Mouse (Mus musculus): Measurements from ENCODE around the gene Cs. TPM values are rescaled to one million over a fixed set of nuclear protein-coding genes. Genes with fewer than 3 reads are reported as not detected.

Gene Cs
- polyA plus RNA-seq, 1 experiment from 2014 or later: 271 TPM

DNA sequence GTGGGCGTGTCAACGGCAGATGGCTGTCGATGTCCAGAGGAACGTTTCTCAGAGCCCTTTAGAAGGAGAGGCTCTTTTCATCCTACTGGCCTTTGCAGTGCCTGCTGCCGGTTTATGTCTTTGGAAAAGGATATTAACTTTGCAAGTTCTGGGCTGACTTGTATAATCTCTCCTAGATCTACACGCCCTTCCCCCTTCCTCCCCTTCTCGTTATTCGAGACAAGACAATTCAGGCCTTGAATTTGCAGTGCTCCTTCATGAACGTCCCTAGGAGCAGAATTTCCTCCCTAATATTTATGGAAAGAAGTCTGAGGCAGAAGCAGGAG, 31.6 kb downstream of the Cs start:
- peak overlapping the region; percentile 76 for H3K9ac ChIP-seq
- ATAC-seq (ENCODE audit: low FRiP score): no peak
- 2% methylated on average over 9 of the region's 9 CpGs for WGBS

DNA sequence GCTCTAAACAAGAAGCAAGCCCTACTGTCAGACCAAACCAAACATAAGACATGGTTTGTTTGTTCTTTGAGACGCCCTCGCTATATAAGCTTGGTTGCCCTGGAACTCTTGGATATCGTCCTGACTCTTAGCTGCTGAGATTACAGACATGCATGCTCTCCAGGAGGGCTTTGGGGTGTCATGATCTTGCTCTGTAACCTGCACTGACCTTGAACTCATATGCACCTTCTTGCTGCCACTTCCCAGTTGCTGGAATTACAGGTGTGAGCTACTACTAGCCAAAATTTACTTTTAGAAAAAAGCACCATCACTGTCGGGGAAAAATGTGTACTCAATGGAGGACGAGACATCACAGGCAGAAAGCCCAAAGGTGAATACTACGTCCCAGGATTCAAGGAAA, 32.1 kb downstream of the Cs start:
- Histone ChIP-seq H3K4me3 (replicated peaks; ENCODE audit: low read length) (peak overlapping the region; percentile 68), H3K27ac (peak overlapping the region; percentile 96), H3K36me3 (replicated peaks; ENCODE audit: control insufficient read depth, insufficient read depth) (peaks cover 12% of the 10 kb centered on the region; the same call in 1 of the 2 replicates), H3K27me3 (ENCODE audit: control insufficient read depth, insufficient read depth, low read length) (no peaks in the 10 kb centered on the region), H3K9ac (peak overlapping the region; percentile 76), H3K4me2 (replicated peaks) (peak overlapping the region; percentile 61), H3K9me3 (ENCODE audit: control insufficient read depth, low read length) (no peaks in the 10 kb centered on the region), H3K4me1 (replicated peaks; ENCODE audit: control insufficient read depth, insufficient read depth, low read length) (peaks cover 15% of the 10 kb centered on the region)
- WGBS: 80% methylated on average over 6 of the region's 6 CpGs
- DNase-seq (ENCODE audit: low spot score) (no peak), ATAC-seq (ENCODE audit: low FRiP score) (no peak)

More for the DNA sequence above, 31.6 kb downstream of the Cs start:
- Histone ChIP-seq H3K4me3 (replicated peaks; ENCODE audit: low read length) (peak overlapping the region; percentile 68), H3K4me2 (replicated peaks) (peak overlapping the region; percentile 61), H3K4me1 (replicated peaks; ENCODE audit: control insufficient read depth, insufficient read depth, low read length) (peaks cover 15% of the 10 kb centered on the region), H3K27me3 (ENCODE audit: control insufficient read depth, insufficient read depth, low read length) (no peaks in the 10 kb centered on the region), H3K36me3 (replicated peaks; ENCODE audit: control insufficient read depth, insufficient read depth) (peaks cover 17% of the 10 kb centered on the region), H3K9me3 (ENCODE audit: control insufficient read depth, low read length) (no peaks in the 10 kb centered on the region), H3K27ac (peak overlapping the region; percentile 96)
- no peak for DNase-seq (ENCODE audit: low spot score)

DNA sequence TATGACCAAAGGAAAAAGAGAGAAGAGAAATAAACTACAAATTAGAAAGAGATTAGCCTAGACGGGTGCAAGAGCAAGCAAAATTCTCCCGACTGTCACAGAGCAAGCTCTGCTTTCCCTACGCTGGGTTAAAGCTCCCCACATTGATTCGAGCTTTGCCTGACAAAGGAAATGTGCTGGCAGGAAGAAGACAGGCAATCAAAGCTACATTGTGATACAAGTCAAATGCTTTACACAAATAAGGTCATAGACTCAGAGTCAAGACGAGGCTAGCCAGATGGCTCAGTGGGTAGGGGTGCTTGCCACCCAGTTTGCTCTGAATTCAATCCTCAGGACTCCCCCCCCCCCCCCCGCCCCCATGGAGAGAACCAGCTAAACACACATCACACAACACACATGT, 32.5 kb downstream of the Cs start:
- Histone ChIP-seq H3K9ac (no peak overlapping the region), H3K27me3 (ENCODE audit: control insufficient read depth, insufficient read depth, low read length) (no peaks in the 10 kb centered on the region), H3K36me3 (replicated peaks; ENCODE audit: control insufficient read depth, insufficient read depth) (peaks cover 8% of the 10 kb centered on the region; the same call in 1 of the 2 replicates), H3K27ac (no peak overlapping the region; the same call in 1 of the 2 replicates), H3K4me3 (replicated peaks; ENCODE audit: low read length) (no peak overlapping the region), H3K9me3 (ENCODE audit: control insufficient read depth, low read length) (no peaks in the 10 kb centered on the region), H3K4me1 (replicated peaks; ENCODE audit: control insufficient read depth, insufficient read depth, low read length) (peaks cover 15% of the 10 kb centered on the region), H3K4me2 (replicated peaks) (no peak overlapping the region)
- no peak for DNase-seq (ENCODE audit: low spot score)
- 57% methylated on average over 5 of the region's 6 CpGs for WGBS
- ATAC-seq (ENCODE audit: low FRiP score): no peak

DNA sequence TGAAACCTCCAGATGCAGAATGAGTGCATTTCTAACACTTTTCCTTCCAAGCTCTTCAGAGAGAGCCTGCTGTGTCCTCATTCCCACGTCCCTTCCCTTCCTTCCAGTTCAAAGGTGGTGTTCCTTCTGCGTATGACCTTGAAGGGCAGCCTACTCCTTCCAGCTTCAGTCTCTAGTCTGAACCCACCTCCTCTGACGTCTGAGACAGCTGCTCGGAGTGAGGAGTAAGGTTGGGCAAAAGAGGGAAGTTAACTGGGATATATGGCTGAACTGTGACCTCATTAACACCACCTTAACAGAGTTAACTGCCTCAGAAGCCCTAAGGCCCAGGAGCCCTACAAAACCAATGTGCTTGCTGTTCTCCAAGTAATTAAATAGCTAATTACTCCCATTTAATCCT, 33.1 kb downstream of the Cs start:
- WGBS: 62% methylated on average over 4 of the region's 4 CpGs
- H3K9ac ChIP-seq: no peak overlapping the region
- H3K27ac ChIP-seq: no peak overlapping the region
- no peaks in the 10 kb centered on the region for H3K27me3 ChIP-seq (ENCODE audit: control insufficient read depth, insufficient read depth, low read length)
- DNase-seq (ENCODE audit: low spot score) (no peak), ATAC-seq (ENCODE audit: low FRiP score) (no peak)
- no peak overlapping the region for H3K4me2 ChIP-seq (replicated peaks)
- H3K4me1 ChIP-seq (replicated peaks; ENCODE audit: control insufficient read depth, insufficient read depth, low read length): peaks cover 15% of the 10 kb centered on the region
- no peaks in the 10 kb centered on the region for H3K9me3 ChIP-seq (ENCODE audit: control insufficient read depth, low read length)
- 0 out of 2 replicates have a peak, but pooled peaks cover 4% of the 10 kb centered on the region for H3K36me3 ChIP-seq (replicated peaks; ENCODE audit: control insufficient read depth, insufficient read depth)
- no peak overlapping the region for H3K4me3 ChIP-seq (replicated peaks; ENCODE audit: low read length)

DNA sequence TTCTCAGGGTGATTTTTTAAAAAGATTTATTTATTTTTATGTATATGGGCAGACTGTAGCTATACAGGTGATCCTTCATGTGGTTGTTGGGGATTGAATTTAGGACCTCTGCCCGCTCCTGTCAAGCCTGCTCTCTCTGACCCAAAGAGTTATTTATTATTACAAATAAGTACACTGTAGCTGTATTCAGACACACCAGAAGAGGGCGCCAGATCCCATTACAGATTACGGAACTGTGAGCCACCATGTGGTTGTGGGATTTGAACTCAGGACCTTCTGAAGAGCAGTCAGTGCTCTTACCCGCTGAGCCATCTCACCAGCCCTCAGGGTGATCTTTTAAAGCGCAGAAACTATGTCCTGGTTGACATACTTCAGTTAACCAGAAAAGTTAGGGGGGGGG, 34.6 kb downstream of the Cs start:
- H3K4me1 ChIP-seq (replicated peaks; ENCODE audit: control insufficient read depth, insufficient read depth, low read length): peaks cover 22% of the 10 kb centered on the region
- H3K27me3 ChIP-seq (ENCODE audit: control insufficient read depth, insufficient read depth, low read length): no peaks in the 10 kb centered on the region
- WGBS: 82% methylated on average over 5 of the region's 5 CpGs
- no peak overlapping the region for H3K4me2 ChIP-seq (replicated peaks)
- DNase-seq (ENCODE audit: low spot score) (no peak), ATAC-seq (ENCODE audit: low FRiP score) (no peak)
- H3K9ac ChIP-seq: no peak overlapping the region
- no peak overlapping the region for H3K4me3 ChIP-seq (replicated peaks; ENCODE audit: low read length)
- no peaks in the 10 kb centered on the region for H3K36me3 ChIP-seq (replicated peaks; ENCODE audit: control insufficient read depth, insufficient read depth)
- no peaks in the 10 kb centered on the region for H3K9me3 ChIP-seq (ENCODE audit: control insufficient read depth, low read length)
- H3K27ac ChIP-seq: no peak overlapping the region

DNA sequence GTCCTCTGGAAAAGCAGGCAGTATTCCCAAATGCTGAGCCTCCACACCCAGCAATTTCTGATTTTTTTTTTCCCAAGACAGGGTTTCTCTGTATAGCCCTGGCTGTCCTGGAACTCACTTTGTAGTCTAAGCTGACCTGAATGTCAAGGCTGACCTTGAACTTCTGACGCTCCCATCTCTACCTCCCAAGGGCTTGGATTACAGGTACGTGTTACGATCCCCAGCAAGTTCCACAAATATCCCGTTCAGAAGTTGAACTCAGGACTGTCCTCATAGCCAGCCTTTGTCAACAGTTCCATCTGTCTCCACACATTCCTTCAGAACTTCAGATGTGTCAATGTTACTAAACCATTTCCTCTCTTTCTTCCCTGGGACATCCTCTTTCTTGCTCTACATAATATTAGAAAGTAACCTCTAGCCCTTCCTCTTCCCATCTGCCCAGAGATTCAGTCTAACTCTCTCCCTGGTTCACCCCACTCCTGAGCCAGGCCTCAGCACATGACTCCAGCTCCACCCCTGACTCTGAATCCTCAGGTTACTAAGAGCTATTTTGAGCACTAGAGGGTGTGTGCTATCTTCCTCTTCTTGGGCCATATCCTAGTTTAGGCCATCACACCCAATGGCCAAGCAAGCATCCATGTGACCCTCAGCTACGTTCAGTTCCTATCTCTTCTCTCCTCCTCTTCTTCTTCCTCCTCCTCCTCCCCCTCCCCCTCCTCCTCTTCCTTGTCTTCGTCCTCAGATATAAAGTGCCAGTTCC, 35.6 kb downstream of the Cs start:
- Histone ChIP-seq H3K9ac (no peak overlapping the region), H3K27ac (no peak overlapping the region), H3K36me3 (replicated peaks; ENCODE audit: control insufficient read depth, insufficient read depth) (peaks cover under 1% of the 10 kb centered on the region; the same call in 1 of the 2 replicates), H3K4me3 (replicated peaks; ENCODE audit: low read length) (no peak overlapping the region), H3K27me3 (ENCODE audit: control insufficient read depth, insufficient read depth, low read length) (no peaks in the 10 kb centered on the region), H3K4me1 (replicated peaks; ENCODE audit: control insufficient read depth, insufficient read depth, low read length) (peaks cover 18% of the 10 kb centered on the region), H3K9me3 (ENCODE audit: control insufficient read depth, low read length) (no peaks in the 10 kb centered on the region), H3K4me2 (replicated peaks) (no peak overlapping the region)
- ATAC-seq (ENCODE audit: low FRiP score): no peak
- WGBS: 85% methylated on average over 6 of the region's 6 CpGs
- no peak for DNase-seq (ENCODE audit: low spot score)

DNA sequence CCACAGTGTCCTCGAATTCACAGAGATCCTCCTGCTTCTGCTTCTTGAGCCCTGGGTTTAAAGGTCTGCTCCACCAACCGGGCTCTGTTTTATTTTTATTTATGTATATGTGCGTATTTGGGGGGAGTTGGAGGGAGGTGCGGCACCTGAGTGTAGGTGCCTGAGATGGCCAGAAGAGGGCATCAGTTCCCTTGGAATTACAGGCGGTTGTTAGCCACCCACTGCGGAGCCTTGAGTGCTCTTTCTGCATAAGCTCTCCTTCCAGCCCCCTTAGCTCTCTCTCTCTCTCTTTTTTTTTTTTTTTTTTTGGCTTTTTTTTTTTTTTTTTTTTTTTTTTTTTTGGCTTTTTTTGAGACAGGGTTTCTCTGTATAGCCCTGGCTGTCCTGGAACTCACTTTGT, 36.9 kb downstream of the Cs start:
- WGBS: 78% methylated on average over 6 of the region's 6 CpGs
- H3K9me3 ChIP-seq (ENCODE audit: control insufficient read depth, low read length): no peaks in the 10 kb centered on the region
- peaks cover 13% of the 10 kb centered on the region for H3K36me3 ChIP-seq (replicated peaks; ENCODE audit: control insufficient read depth, insufficient read depth)
- DNase-seq (ENCODE audit: low spot score): no peak
- H3K27ac ChIP-seq: no peak overlapping the region
- no peaks in the 10 kb centered on the region for H3K27me3 ChIP-seq (ENCODE audit: control insufficient read depth, insufficient read depth, low read length)
- H3K4me1 ChIP-seq (replicated peaks; ENCODE audit: control insufficient read depth, insufficient read depth, low read length): peaks cover 28% of the 10 kb centered on the region
- no peak overlapping the region for H3K4me2 ChIP-seq (replicated peaks)
- ATAC-seq (ENCODE audit: low FRiP score): no peak
- no peak overlapping the region for H3K4me3 ChIP-seq (replicated peaks; ENCODE audit: low read length)
- no peak overlapping the region for H3K9ac ChIP-seq

DNA sequence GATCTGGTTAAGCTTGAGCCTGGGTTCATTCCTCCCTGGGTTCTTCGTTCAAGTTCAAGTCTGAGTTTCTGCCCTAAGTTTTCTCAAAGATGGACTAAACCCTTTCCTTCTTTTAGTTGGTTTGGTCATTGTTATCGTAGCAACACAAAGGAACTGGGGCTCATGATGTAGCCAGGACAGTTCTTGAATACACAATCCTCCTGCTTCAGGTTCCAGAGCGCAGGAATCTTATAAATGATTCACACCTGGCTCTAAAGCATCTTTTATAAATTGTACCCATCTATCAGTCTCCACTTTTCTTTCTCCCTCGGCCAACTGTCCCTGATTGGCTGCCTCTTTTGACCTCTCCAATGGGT, 38.5 kb downstream of the Cs start:
- H3K27ac ChIP-seq: peak overlapping the region; percentile 95
- ATAC-seq (ENCODE audit: low FRiP score) (no peak), DNase-seq (ENCODE audit: low spot score) (no peak)
- peaks cover 24% of the 10 kb centered on the region for H3K4me1 ChIP-seq (replicated peaks; ENCODE audit: control insufficient read depth, insufficient read depth, low read length)
- 38% methylated on average over 4 of the region's 4 CpGs for WGBS
- no peaks in the 10 kb centered on the region for H3K9me3 ChIP-seq (ENCODE audit: control insufficient read depth, low read length)
- peaks cover 29% of the 10 kb centered on the region for H3K36me3 ChIP-seq (replicated peaks; ENCODE audit: control insufficient read depth, insufficient read depth)
- H3K9ac ChIP-seq: peak overlapping the region; percentile 100
- peak overlapping the region; percentile 71 for H3K4me2 ChIP-seq (replicated peaks)
- peak overlapping the region; percentile 92 for H3K4me3 ChIP-seq (replicated peaks; ENCODE audit: low read length)
- no peaks in the 10 kb centered on the region for H3K27me3 ChIP-seq (ENCODE audit: control insufficient read depth, insufficient read depth, low read length)

DNA sequence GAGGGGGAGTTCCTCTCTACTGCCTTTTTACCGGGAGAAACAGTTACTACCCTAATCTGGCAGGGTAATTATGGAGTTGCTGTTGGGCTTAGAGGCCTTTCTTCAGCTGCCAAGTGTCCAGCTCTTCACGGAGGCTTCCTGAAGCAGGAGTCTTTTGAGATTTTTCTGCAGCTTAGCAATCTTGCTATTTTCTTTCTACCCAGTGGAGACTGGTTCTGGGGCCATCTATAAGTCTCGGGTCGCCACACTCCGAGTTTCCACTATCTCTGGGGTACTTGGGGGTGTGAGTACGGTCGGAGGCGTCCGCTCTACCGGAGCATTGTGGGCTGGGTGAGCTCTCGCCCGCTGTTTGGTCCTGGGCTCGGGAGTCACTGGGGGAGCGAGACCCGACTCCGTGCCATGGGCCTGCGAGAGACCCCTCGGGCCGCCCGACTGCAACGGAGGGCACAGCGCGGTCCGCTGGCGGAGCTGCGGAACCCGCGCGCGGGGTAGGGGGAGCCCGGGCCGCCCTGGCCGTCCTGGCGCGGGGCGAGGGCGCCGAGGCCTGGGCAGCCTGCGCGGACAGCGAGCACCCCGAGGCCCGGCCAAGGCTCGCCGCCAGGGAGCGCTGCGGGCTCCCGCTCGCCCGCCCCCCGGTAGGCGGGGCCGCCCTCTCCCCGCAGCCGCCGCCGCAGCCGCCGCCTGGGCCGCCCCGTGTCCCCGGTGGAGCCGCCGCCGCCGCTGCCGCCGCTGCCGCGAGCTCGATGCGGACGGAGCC, 39.1 kb downstream of the Cs start, which contains the start of gene Ankrd52:
TSS of gene Ankrd52 (plus strand) at position 661 of the 757 bp plus-strand sequence.
- peak; percentile 84 for DNase-seq (ENCODE audit: low spot score)
- Histone ChIP-seq H3K27me3 (ENCODE audit: control insufficient read depth, insufficient read depth, low read length) (no peaks in the 10 kb centered on the region), H3K4me1 (replicated peaks; ENCODE audit: control insufficient read depth, insufficient read depth, low read length) (peaks cover 24% of the 10 kb centered on the region), H3K9me3 (ENCODE audit: control insufficient read depth, low read length) (no peaks in the 10 kb centered on the region), H3K9ac (peak within 1 kb of the TSS; percentile 100), H3K4me2 (replicated peaks) (peak within 1 kb of the TSS; percentile 71), H3K4me3 (replicated peaks; ENCODE audit: low read length) (peak within 1 kb of the TSS; percentile 92), H3K36me3 (replicated peaks; ENCODE audit: control insufficient read depth, insufficient read depth) (peaks cover 34% of the 10 kb centered on the region), H3K27ac (peak within 1 kb of the TSS; percentile 95)
- ATAC-seq (ENCODE audit: low FRiP score): peak; percentile 90
- WGBS: under 1% methylated on average over 69 of the region's 73 CpGs
